Mouse (Mus musculus): Measurements from ENCODE around the gene Mapk14. TPM values are rescaled to one million over a fixed set of nuclear protein-coding genes. Genes with fewer than 3 reads are reported as not detected.

The Mapk14 gene
- polyA plus RNA-seq, 1 experiment from 2014 or later = 52.5 TPM

DNA sequence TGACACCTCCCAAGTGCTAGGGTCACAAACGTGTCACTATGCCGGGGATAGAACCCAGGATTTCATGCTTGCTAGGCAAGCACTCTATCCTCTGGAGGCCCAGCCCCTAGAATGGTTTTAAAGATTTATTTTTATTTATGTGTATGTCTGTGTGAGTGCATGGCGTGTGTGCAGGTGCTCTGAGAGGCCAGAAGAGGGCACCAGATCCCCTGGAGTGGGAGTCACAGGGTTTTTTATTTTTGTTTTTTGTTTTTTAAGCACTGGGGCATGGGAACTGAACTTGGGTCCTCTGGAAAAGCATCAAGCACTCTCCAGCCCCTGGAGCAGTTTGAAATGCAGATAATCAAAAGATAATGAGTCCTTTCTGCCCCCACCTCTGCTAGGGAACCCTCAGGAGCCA lies 85.7 kb downstream of the Mapk14 start:
- H3K9ac ChIP-seq (ENCODE audit: low read length) = no peak overlapping the region
- no peaks in the 10 kb centered on the region for H3K9me3 ChIP-seq (ENCODE audit: control insufficient read depth, low read length)
- no peaks in the 10 kb centered on the region for H3K4me1 ChIP-seq (ENCODE audit: control insufficient read depth, insufficient read depth, low read length)
- no peak overlapping the region for H3K4me3 ChIP-seq (ENCODE audit: low read depth, low read length)
- no peak overlapping the region for H3K27ac ChIP-seq (ENCODE audit: low read depth, low read length)
- WGBS = 94% methylated on average over 3 of the region's 3 CpGs
- no peaks in the 10 kb centered on the region for H3K36me3 ChIP-seq (ENCODE audit: control insufficient read depth, insufficient read depth, low read length)
- no peak for DNase-seq (ENCODE audit: low spot score)
- H3K4me2 ChIP-seq (ENCODE audit: low read depth) = no peak overlapping the region
- H3K27me3 ChIP-seq (ENCODE audit: control insufficient read depth, insufficient read depth, low read length) = no peaks in the 10 kb centered on the region
- ATAC-seq (ENCODE audit: insufficient read depth, low FRiP score, low TSS enrichment) = no peak

GRCm38 (mm10) chr17:28777231-28778005 lies 86.3 kb downstream of the Mapk14 start:
- Histone ChIP-seq H3K4me3 (ENCODE audit: low read depth, low read length) (no peak overlapping the region), H3K27ac (ENCODE audit: low read depth, low read length) (no peak overlapping the region), H3K4me1 (ENCODE audit: control insufficient read depth, insufficient read depth, low read length) (no peaks in the 10 kb centered on the region), H3K9me3 (ENCODE audit: control insufficient read depth, low read length) (no peaks in the 10 kb centered on the region), H3K27me3 (ENCODE audit: control insufficient read depth, insufficient read depth, low read length) (no peaks in the 10 kb centered on the region), H3K9ac (ENCODE audit: low read length) (no peak overlapping the region), H3K4me2 (ENCODE audit: low read depth) (no peak overlapping the region), H3K36me3 (ENCODE audit: control insufficient read depth, insufficient read depth, low read length) (no peaks in the 10 kb centered on the region)
- WGBS = 90% methylated on average over 16 of the region's 16 CpGs
- ATAC-seq (ENCODE audit: insufficient read depth, low FRiP score, low TSS enrichment) (no peak), DNase-seq (ENCODE audit: low spot score) (no peak)

- WGBS = 88% methylated on average over 3 of the region's 3 CpGs
- no peaks in the 10 kb centered on the region for H3K27me3 ChIP-seq (ENCODE audit: control insufficient read depth, insufficient read depth, low read length)
Measured at GRCm38 (mm10) chr17:28779735-28780134, 88.6 kb downstream of the Mapk14 start.

DNA sequence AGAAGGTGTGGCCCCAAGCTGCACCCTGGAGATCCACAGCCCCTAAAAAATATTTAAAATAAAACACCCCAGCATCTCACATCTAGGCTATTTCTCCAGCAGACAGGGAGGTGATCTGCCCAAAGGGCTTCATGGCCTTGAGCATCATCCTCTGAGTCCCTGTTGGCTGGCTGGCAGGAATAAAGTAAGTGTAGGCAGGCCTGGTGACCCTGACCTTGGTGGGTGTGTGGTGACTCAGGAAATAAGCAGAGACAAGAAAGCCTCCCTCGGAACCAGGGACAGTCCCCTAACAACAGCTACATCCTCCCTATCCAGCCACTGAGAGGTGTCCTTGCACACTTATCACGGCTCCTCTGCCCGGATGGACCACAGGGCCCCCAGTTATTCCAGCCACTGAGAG lies 89.7 kb downstream of the Mapk14 start:
- H3K9me3 ChIP-seq (ENCODE audit: control insufficient read depth, low read length) = no peaks in the 10 kb centered on the region
- no peaks in the 10 kb centered on the region for H3K27me3 ChIP-seq (ENCODE audit: control insufficient read depth, insufficient read depth, low read length)
- 82% methylated on average over 3 of the region's 3 CpGs for WGBS
- H3K4me1 ChIP-seq (ENCODE audit: control insufficient read depth, insufficient read depth, low read length) = no peaks in the 10 kb centered on the region
- no peak for DNase-seq (ENCODE audit: low spot score)
- no peak for ATAC-seq (ENCODE audit: insufficient read depth, low FRiP score, low TSS enrichment)
- H3K4me2 ChIP-seq (ENCODE audit: low read depth) = no peak overlapping the region
- no peak overlapping the region for H3K27ac ChIP-seq (ENCODE audit: low read depth, low read length)
- H3K9ac ChIP-seq (ENCODE audit: low read length) = no peak overlapping the region
- H3K36me3 ChIP-seq (ENCODE audit: control insufficient read depth, insufficient read depth, low read length) = no peaks in the 10 kb centered on the region
- no peak overlapping the region for H3K4me3 ChIP-seq (ENCODE audit: low read depth, low read length)

More at GRCm38 (mm10) chr17:28779735-28780134, 88.6 kb downstream of the Mapk14 start:
- Histone ChIP-seq H3K36me3 (ENCODE audit: control insufficient read depth, insufficient read depth, low read length) (no peaks in the 10 kb centered on the region), H3K4me1 (ENCODE audit: control insufficient read depth, insufficient read depth, low read length) (no peaks in the 10 kb centered on the region), H3K9ac (ENCODE audit: low read length) (no peak overlapping the region), H3K4me3 (ENCODE audit: low read depth, low read length) (no peak overlapping the region), H3K4me2 (ENCODE audit: low read depth) (no peak overlapping the region), H3K27ac (ENCODE audit: low read depth, low read length) (no peak overlapping the region), H3K9me3 (ENCODE audit: control insufficient read depth, low read length) (no peaks in the 10 kb centered on the region)
- no peak for ATAC-seq (ENCODE audit: insufficient read depth, low FRiP score, low TSS enrichment)
- no peak for DNase-seq (ENCODE audit: low spot score)

DNA sequence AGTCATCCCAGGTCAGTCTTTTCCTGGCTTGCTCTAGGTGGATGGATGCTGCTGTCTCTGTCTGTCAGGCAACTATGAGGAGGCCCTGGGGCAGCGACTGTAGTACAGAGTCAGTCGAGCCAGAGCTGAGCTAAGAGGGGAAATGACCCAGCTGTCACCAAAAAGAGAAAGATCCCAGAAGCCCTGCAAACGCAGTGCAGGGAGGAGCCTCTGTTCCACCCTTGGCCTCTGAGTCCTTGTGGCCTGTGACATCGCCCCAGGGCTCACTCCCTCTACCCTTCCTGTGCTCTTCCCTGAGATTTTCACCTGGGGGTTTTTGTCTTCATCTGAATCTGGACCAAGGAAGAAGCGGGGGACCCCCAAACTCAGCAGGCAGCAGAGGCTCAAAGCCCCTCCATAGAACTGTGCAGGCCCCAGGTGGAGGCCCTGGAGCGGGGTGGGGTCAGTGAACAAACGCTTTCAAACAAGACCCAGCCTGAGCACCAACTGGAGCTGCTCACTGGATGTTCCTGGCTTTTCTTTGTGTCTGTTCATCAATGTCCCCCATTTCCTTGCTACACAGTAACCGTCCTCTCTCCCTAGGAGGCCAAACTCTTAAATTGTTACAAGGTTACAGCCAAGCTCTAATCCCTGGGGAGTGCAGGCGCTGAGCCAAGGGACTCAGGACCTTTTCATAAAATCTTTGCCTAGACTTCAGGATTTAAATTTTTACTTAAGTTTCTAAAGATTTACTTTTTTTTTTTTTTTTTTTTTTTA lies 90.3 kb downstream of the Mapk14 start:
- DNase-seq (ENCODE audit: low spot score) (no peak), ATAC-seq (ENCODE audit: insufficient read depth, low FRiP score, low TSS enrichment) (no peak)
- H3K4me1 ChIP-seq (ENCODE audit: control insufficient read depth, insufficient read depth, low read length) = no peaks in the 10 kb centered on the region
- WGBS = 63% methylated on average over 9 of the region's 9 CpGs
- H3K36me3 ChIP-seq (ENCODE audit: control insufficient read depth, insufficient read depth, low read length) = no peaks in the 10 kb centered on the region
- no peak overlapping the region for H3K9ac ChIP-seq (ENCODE audit: low read length)
- H3K9me3 ChIP-seq (ENCODE audit: control insufficient read depth, low read length) = no peaks in the 10 kb centered on the region
- no peak overlapping the region for H3K4me3 ChIP-seq (ENCODE audit: low read depth, low read length)
- no peaks in the 10 kb centered on the region for H3K27me3 ChIP-seq (ENCODE audit: control insufficient read depth, insufficient read depth, low read length)
- no peak overlapping the region for H3K4me2 ChIP-seq (ENCODE audit: low read depth)
- no peak overlapping the region for H3K27ac ChIP-seq (ENCODE audit: low read depth, low read length)

DNA sequence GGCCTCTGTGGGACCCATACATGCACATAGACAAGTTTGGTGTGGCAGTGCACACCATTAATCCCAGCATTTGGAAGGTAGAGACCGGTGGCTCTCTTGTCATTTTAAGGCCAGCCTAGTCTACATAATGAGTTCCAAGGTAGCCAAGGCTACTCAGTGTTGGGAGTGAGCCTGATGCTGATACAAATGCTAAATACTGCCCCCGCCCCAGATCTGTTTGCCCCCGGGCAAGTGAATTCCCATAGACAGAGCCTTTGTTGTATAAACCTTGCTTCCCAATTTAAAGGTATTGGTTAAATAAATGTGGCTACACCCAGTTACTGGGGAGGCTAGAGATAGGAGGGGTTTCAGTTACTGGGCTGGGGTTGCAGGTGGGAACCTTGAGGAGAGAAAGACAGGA lies 93.9 kb downstream of the Mapk14 start:
- H3K9ac ChIP-seq (ENCODE audit: low read length) = no peak overlapping the region
- DNase-seq (ENCODE audit: low spot score) (no peak), ATAC-seq (ENCODE audit: insufficient read depth, low FRiP score, low TSS enrichment) (no peak)
- no peaks in the 10 kb centered on the region for H3K36me3 ChIP-seq (ENCODE audit: control insufficient read depth, insufficient read depth, low read length)
- no peak overlapping the region for H3K27ac ChIP-seq (ENCODE audit: low read depth, low read length)
- no peaks in the 10 kb centered on the region for H3K27me3 ChIP-seq (ENCODE audit: control insufficient read depth, insufficient read depth, low read length)
- no peaks in the 10 kb centered on the region for H3K4me1 ChIP-seq (ENCODE audit: control insufficient read depth, insufficient read depth, low read length)
- no peak overlapping the region for H3K4me3 ChIP-seq (ENCODE audit: low read depth, low read length)
- WGBS = 76% methylated on average over 3 of the region's 3 CpGs
- H3K4me2 ChIP-seq (ENCODE audit: low read depth) = no peak overlapping the region
- no peaks in the 10 kb centered on the region for H3K9me3 ChIP-seq (ENCODE audit: control insufficient read depth, low read length)

- no peak overlapping the region for H3K4me3 ChIP-seq (ENCODE audit: low read depth, low read length)
- H3K4me1 ChIP-seq (ENCODE audit: control insufficient read depth, insufficient read depth, low read length) = no peaks in the 10 kb centered on the region
- no peaks in the 10 kb centered on the region for H3K36me3 ChIP-seq (ENCODE audit: control insufficient read depth, insufficient read depth, low read length)
- no peak for ATAC-seq (ENCODE audit: insufficient read depth, low FRiP score, low TSS enrichment)
- no peaks in the 10 kb centered on the region for H3K27me3 ChIP-seq (ENCODE audit: control insufficient read depth, insufficient read depth, low read length)
- H3K4me2 ChIP-seq (ENCODE audit: low read depth) = no peak overlapping the region
- H3K9me3 ChIP-seq (ENCODE audit: control insufficient read depth, low read length) = no peaks in the 10 kb centered on the region
- no peak for DNase-seq (ENCODE audit: low spot score)
- 91% methylated on average over 12 of the region's 12 CpGs for WGBS
- no peak overlapping the region for H3K27ac ChIP-seq (ENCODE audit: low read depth, low read length)
- no peak overlapping the region for H3K9ac ChIP-seq (ENCODE audit: low read length)
Measured at GRCm38 (mm10) chr17:28787507-28787906, 96.4 kb downstream of the Mapk14 start.

DNA sequence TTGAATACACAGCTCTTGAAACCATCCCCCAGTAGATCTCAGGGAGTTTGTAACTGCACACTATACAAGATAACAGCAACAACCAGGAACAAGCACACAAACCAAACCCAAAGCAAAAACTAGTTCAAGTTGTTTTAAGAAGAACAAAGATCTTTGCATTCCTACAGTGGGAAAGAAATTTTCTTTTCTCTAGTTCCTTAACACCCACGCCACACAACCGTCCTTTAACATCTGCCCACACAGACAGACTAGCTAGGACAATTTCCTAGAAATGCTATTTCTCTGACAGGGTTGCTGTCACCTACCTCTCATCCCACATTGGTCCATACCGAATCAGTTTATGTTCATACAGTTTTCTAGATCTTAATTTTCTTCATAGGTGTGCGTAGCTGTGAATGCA lies 105.9 kb downstream of the Mapk14 start:
- 92% methylated on average over 4 of the region's 4 CpGs for WGBS

More for the DNA sequence above, 105.9 kb downstream of the Mapk14 start:
- H3K4me1 ChIP-seq (ENCODE audit: control insufficient read depth, insufficient read depth, low read length) = peaks cover 2% of the 10 kb centered on the region; the same call in 1 of the 2 replicates
- H3K36me3 ChIP-seq (ENCODE audit: control insufficient read depth, insufficient read depth, low read length) = no peaks in the 10 kb centered on the region
- no peak overlapping the region for H3K4me2 ChIP-seq (ENCODE audit: low read depth)
- DNase-seq (ENCODE audit: low spot score) (no peak), ATAC-seq (ENCODE audit: insufficient read depth, low FRiP score, low TSS enrichment) (no peak)
- no peak overlapping the region for H3K9ac ChIP-seq (ENCODE audit: low read length)
- H3K27ac ChIP-seq (ENCODE audit: low read depth, low read length) = no peak overlapping the region
- no peak overlapping the region for H3K4me3 ChIP-seq (ENCODE audit: low read depth, low read length)
- no peaks in the 10 kb centered on the region for H3K9me3 ChIP-seq (ENCODE audit: control insufficient read depth, low read length)
- H3K27me3 ChIP-seq (ENCODE audit: control insufficient read depth, insufficient read depth, low read length) = no peaks in the 10 kb centered on the region
